Mouse (Mus musculus) regulatory T cell (primary cell): Measurements from ENCODE around the gene B9d2.
"Not testable (repeated sequence)": the region's sequence is repeated elsewhere in the genome, so short reads cannot be mapped to it uniquely, and the experiment has no call there.

Source experiments
- in situ Hi-C: fragments of 300-600 bp; cut with MboI, MseI; formaldehyde crosslinking; loops from one replicate; pipeline ENCODE4 v1.15.1; 2025; ENCODE audit warnings: high pct_unique_total_duplicates

The B9d2 gene

GRCm38 (mm10) chr7:25700732-25701131 lies 20.2 kb downstream of the B9d2 start:
- in situ Hi-C loops, result no loop called here

DNA sequence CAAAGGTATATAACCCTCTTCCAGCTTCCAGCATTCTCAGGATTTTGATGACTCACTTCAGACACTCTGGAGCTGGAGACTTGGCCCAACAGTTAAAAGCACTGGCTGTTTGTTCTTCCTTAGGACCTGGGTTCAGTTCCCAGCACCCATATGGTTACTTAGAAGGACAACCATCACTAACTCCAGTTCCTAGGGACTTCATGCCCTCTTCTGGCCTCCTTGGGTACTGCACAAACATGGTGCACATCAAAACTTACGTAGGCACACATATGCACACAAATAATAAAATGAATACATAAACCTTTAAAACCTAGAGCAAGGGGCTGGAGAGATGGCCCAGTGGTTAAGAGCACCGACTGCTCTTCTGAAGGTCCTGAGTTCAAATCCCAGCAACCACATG lies 21.8 kb downstream of the B9d2 start:
- in situ Hi-C loops, result no loop called here

DNA sequence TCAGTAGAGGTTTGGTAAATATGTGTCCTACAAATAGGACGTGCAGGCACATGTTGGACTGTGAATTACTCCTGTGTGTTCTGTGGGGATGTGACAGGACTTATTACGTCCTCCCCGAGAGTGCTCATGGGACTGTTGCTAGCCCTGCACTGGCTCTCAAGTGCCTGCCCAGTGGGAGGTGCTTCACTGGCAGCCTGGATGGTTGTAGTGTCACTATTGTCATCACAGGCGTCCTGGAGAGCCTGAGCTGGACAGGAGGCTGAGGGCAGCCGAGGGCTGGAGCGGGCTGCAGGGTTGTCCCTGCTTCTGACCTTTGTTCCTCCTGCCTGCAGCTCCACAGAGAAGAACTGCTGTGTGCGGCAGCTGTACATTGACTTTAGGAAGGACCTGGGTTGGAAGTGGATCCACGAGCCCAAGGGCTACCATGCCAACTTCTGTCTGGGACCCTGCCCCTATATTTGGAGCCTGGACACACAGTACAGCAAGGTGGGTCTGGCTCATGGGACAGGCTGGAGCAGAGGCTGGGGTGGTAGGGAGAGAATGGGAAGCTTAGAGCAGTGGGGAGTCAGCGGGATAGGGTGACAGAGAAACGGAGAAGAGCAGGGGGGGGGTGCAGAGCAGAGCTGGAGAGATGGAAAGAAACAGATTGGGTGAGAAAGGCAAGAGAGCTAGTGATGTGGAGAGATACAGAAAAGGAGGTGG lies 23.4 kb downstream of the B9d2 start:
- in situ Hi-C loops, result no loop called here

GRCm38 (mm10) chr7:25704716-25705364 lies 24.3 kb downstream of the B9d2 start:
- in situ Hi-C loops, result no loop called here

DNA sequence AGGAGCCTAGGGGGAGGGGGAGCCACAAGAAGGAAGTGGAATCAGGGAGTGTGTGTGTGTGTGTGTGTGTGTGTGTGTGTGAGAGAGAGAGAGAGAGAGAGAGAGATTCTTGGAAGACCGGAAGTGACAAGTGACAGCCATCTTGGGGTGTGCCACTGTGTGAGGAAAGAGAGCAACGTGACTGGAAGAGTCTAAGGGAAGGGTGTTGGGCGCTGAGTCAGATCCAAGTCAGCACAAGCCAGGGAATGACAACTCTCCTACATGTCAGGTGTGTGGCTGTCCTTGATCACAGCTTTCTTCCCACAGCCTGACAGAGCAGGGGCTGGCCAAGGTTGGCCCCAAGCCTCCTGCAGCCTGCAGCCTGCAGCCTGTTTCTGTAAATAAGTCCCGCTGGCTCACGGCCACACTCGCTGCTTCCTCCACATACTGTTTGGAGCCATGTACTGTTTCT lies 25.2 kb downstream of the B9d2 start:
- in situ Hi-C loops, result no loop called here

DNA sequence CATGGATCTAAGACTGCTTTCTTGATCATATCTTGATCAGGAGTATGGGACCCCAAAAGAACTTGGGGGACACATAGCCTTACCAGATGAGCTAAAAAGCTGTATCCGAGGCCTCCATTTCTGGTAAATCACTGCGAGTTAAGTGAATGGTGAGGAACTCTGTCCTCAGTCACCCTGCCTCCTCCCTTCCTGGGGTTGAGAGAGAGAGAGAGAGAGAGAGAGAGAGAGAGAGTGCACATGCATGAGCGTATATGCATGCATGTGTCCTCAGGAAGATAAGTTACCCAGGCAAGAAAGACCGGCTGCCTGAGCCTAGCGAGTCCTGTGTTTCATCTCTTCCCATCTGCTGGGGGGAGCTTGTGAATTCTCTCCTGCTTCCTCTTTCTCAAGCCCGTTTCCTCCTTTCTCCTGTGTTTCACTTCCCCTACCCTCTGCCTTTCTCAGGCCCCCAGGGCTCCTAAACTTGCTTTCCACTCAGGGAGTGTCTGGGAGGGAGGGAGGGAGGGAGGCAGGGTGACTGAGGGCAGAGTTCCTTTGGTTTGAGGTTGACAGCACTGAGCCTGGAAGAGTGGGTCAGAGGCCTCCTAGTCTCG lies 26.1 kb downstream of the B9d2 start:
- in situ Hi-C loops, result no loop called here

DNA sequence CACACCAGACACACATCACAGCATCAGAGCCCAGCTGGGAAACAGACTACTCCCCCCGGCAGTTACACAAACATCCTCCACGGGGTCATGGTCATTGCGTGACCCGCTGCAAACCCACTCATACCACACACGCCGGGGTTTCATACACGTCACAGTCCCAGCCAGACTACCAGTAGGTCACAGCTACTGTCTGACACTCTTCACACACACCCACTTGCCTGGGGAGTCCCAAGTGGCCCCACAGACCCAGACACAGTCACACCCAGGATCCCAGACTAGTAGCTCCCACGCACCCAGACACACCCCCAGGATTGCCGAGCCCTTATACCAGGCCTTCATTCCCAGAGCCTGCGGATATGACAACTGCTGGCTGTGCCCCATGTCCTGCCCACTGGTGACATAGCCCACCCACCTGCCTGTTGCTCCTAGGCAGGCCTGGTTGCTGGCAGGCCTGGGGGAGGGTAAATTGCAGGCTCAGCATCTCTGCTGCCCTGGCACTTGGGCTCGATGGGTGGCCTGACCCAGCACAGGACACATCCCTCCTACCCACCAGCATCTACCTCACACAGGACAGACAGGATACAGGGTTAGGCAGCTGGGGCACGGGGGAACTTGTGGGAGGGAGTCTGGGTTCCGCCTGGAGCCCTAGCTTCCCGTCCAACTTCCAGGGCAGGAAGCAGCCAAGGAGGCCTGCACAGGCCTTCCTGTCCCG lies 27.2 kb downstream of the B9d2 start:
- in situ Hi-C loops, result no loop called here

DNA sequence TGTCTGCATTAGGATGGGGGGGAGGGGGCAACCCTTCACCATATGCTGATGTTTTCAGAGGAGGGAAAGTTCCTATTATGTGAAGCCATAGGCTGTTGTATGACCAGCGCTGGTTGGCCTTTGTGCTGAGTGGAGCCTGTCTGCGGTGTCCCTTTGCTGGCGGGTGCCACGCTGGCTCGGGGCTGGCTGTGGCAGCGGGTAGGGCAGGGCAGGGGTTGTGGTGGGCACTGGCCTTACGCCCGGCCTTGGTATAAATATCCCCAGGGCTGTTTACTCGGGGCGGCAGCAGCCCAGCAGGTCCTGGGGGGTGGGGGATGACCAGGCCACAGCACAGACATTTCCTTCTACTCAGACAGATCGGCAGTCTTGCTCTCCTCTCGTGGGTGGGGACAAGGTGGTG lies 29.4 kb downstream of the B9d2 start:
- in situ Hi-C loops, result no loop called here

DNA sequence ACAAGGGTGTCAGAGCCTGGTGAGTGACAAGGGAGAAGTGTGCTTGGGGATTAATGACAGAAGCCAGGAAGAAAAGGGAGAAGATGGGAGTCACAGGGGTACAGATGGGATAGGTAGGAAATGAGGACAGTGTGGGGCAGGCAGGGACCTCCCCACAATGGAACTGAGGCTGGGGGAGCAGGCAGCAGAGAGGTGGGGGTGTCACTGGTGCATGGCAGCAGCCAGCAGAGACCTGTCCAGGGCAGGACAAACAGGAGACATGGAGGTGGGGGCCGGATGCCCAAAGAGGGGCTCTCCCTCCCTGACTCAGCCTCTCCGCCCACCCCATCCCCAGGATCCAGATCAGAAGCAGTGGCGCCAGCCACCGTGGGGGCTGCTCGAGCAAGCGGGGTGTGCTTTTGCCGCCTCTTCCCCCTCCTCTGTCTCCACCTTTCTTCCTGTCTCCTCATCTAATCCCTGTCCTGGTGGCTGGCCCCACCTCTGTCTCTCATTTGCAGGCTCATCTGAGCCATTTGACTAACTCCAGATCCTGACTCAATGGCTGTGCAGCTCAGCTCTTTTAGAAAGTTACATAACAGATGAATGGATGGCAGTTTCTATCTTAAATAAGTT lies 30.0 kb downstream of the B9d2 start:
- in situ Hi-C loops, result no loop called here

GRCm38 (mm10) chr7:25711165-25711564 lies 30.6 kb downstream of the B9d2 start:
- in situ Hi-C loops, result no loop called here

- in situ Hi-C loops, result no loop called here
Observed at GRCm38 (mm10) chr7:25711731-25712197, 31.2 kb downstream of the B9d2 start.

GRCm38 (mm10) chr7:25712801-25713200 lies 32.2 kb downstream of the B9d2 start:
- in situ Hi-C loops, result no loop called here

DNA sequence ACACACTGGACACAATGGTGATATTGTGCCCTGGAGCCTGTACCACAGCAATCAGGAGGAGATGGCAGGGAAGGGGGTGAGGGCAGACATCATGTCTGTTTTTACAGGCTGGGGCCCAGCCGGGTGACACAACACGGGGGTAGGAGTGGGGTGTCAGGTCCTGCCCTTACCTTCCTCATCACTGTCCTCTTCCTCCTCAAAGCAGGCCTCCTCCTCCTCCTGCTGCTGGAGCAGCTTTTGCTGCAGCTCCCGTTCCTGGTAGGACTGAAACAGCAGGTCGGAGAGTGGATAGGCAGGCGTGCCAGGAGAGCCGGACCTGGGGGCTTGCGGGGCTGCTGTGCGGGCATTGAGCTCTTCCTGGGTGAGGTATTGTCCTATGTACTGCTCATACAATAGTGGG lies 34.0 kb downstream of the B9d2 start:
- in situ Hi-C loops, result no loop called here

DNA sequence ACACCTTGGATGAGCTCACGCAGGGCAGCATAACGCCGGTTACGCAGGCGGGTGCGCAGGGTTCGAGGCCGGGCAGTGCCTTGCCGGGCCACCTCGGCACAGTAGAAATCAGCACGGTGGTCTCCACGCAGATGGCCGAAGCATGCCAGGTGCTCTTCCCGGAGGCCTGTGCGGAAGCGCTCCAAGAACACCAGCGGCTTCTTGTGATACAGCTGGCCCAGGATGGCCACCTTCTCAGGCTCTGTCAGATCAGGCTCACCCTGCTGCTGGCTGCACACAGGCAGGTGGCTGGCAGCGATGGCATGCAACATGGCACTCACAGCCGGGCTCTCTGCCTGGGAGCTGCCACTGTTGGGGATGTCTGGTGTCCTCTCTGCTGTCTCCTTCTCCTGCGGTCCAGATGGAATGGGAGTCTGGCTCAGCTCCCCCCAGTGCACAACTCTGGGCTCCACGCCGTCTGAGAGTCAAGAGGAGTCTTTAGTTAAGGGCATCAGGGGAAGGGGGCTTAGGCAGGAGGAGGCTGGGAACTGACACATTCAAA lies 35.2 kb downstream of the B9d2 start:
- in situ Hi-C loops, result no loop called here

GRCm38 (mm10) chr7:25717478-25717877 lies 36.9 kb downstream of the B9d2 start:
- in situ Hi-C loops, result no loop called here

DNA sequence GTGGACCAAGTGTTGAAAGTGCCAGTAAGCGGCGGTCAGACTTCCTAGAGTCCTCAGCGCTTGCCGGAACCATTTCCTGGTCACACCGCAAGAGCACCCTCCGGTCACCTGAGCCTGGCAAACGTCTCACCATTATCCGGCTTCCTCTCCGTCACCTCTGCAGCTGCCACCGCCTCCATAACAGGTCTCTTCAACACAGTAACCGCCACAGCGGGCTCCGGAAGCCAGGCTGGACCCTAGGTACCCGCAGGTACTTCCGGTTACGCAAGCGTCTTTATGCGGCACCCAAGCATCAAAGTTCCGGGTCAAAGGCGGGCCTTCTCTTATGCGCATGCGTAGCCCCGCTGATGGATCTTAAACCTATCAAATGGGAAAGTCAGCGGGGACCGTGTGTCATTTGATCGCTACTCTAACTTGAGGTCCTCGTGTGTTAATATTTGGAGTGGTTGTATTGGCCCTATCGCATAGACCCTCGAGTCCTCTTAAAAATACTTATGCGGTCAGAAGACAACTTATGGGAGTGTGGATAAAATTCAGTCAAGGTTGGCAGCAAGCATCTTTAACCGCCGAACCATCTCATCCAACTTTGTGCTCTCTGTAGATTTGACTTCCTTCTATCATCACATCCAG lies 38.3 kb downstream of the B9d2 start, which contains the start of gene Ccdc97:
Ccdc97 (minus strand) TSS at position 301 of the 630 bp plus-strand sequence.
- in situ Hi-C loops, result no loop called here

- in situ Hi-C loops, result no loop called here
Observed at GRCm38 (mm10) chr7:25719761-25720610, 39.4 kb downstream of the B9d2 start.

DNA sequence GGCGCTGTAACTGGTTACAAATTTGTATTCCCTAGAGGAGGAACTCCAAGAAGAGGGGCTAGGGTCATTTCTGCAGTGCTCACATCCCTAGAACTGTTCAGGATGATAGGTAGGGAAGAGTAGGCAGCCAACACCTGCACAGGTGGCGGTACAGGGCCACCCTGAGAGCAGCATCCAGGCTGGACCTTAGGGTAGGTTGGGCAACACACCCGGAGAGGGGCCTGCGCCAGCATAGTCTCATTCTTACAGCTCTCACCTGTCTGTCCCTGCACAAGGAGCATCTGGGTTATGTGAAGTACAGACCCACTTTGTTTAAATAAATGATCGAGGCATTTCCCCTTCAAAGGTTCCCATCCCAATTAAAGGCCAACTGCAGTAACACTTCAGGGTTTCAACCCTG lies 40.2 kb downstream of the B9d2 start:
- in situ Hi-C loops, result no loop called here

- in situ Hi-C loops, result not testable (repeated sequence)
Observed at GRCm38 (mm10) chr7:25721776-25722175, 41.2 kb downstream of the B9d2 start.

DNA sequence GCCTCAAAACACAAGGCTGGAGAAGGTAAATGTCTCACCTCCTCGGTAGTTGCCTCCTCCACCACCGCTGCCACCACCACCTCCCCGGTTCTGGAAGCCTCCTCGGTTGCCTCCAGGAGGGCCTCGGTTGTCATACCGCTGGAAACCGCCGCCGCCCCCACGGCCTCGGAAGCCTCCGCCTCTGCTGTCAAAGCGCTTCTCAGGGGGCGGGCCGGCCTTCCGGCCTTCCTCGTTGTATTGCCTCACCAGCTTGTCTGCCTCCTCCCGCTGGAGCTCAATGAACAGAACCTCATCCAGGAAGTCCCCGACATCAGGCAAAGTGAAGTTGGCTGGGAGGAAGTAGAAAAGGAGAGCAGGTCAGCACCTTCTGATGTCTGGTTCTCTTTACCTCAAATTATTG lies 45.3 kb downstream of the B9d2 start:
- in situ Hi-C loops, result no loop called here
